In genomic region chr12:40198427-40198826, GRCm38 (mm10) we compare ENCODE assay signal across 13 mouse cellular contexts. TPM values are rescaled to one million over a fixed set of nuclear protein-coding genes. Genes with fewer than 3 reads are reported as not detected.
A peak's percentile ranks its signal among the peaks of the same experiment; 100 is the strongest.
DNase-seq lines count a peak whose midpoint lies in the region; ATAC-seq lines count a peak whose summit lies in the region.
"Had no signal": no experiment of that assay in that cellular context is flagged by ENCODE, and none has a peak within 500 bp of the region (broad histone marks: within the 10 kb centered on the region; RNA-seq: fewer than 3 reads in every experiment).

No protein-coding gene starts in this region.

- H3K4me2 ChIP-seq in heart, embryonic 16.5 days (ENCODE audit: low read depth, low read length), result peak overlapping the region; percentile 63
- no peak overlapping the region for H3K4me2 ChIP-seq in midbrain, embryonic 11.5 days
- H3K4me2 ChIP-seq: embryonic facial prominence, embryonic 13.5 days had no signal

- peak overlapping the region; percentile 59 for H3K4me3 ChIP-seq in heart, embryonic 16.5 days (ENCODE audit: low read length)
- no peak overlapping the region for H3K4me3 ChIP-seq in midbrain, embryonic 11.5 days (ENCODE audit: low read depth, low read length)
- H3K4me3 ChIP-seq: embryonic facial prominence, embryonic 13.5 days had no signal

- H3K9ac ChIP-seq in heart, embryonic 16.5 days (ENCODE audit: low read length), result peak overlapping the region; percentile 78
- no peak overlapping the region for H3K9ac ChIP-seq in midbrain, embryonic 11.5 days (ENCODE audit: low read length)
- H3K9ac ChIP-seq: embryonic facial prominence, embryonic 13.5 days had no signal

- WGBS in heart, embryonic 16.5 days, result 24% methylated on average over 9 of the region's 9 CpGs
- 89% methylated on average over 9 of the region's 9 CpGs for WGBS in midbrain, embryonic 11.5 days

- H3K27me3 ChIP-seq in heart, embryonic 16.5 days (ENCODE audit: control insufficient read depth, insufficient read depth, low read length), result no peaks in the 10 kb centered on the region
- no peaks in the 10 kb centered on the region for H3K27me3 ChIP-seq in midbrain, embryonic 11.5 days (ENCODE audit: control insufficient read depth, insufficient read depth, low read length)
- H3K27me3 ChIP-seq: embryonic facial prominence, embryonic 13.5 days had no signal

- no peaks in the 10 kb centered on the region for H3K9me3 ChIP-seq in heart, embryonic 16.5 days (replicated peaks; ENCODE audit: control insufficient read depth, low read length)
- no peaks in the 10 kb centered on the region for H3K9me3 ChIP-seq in midbrain, embryonic 11.5 days (ENCODE audit: control insufficient read depth, low read length)
- H3K9me3 ChIP-seq: embryonic facial prominence, embryonic 13.5 days had no signal

- peaks cover 17% of the 10 kb centered on the region; the same call in 1 of the 2 replicates for H3K36me3 ChIP-seq in heart, embryonic 16.5 days (ENCODE audit: control insufficient read depth, insufficient read depth)
- H3K36me3 ChIP-seq in midbrain, embryonic 11.5 days (ENCODE audit: control insufficient read depth, insufficient read depth, low read length), result peaks cover 5% of the 10 kb centered on the region; the same call in 1 of the 2 replicates

- DNase-seq in adrenal gland, postnatal 14 days, result peak; percentile 25
- no peak for DNase-seq in adrenal gland, adult 18-20 months (ENCODE audit: low spot score in 2 of 2)
- peak; percentile 27 to 69 for DNase-seq in gastrocnemius, adult 8-10 months (ENCODE audit: low spot score in 2 of 2)
- peak; percentile 65 to 81 for DNase-seq in thymus, adult 18-20 months
- DNase-seq in urinary bladder, postnatal 4 days (ENCODE audit: low spot score in 2 of 2), result no peak
- no peak for DNase-seq in midbrain, embryonic 11.5 days (ENCODE audit: low spot score, missing footprints)
- no peak for DNase-seq in liver
- DNase-seq: cerebellum, postnatal 10 days; kidney, adult 18-20 months had no signal

- peak overlapping the region; percentile 98 for H3K27ac ChIP-seq in heart, embryonic 16.5 days (ENCODE audit: low read length)
- no peak overlapping the region for H3K27ac ChIP-seq in midbrain, embryonic 11.5 days (ENCODE audit: low read depth, low read length)
- H3K27ac ChIP-seq: embryonic facial prominence, embryonic 13.5 days; stomach, postnatal 0 days had no signal

- ATAC-seq in heart, embryonic 16.5 days (replicated peaks; ENCODE audit: extremely low read depth, insufficient read depth, low FRiP score), result peak; percentile 65
- ATAC-seq in midbrain, embryonic 11.5 days (ENCODE audit: low FRiP score), result no peak

- H3K4me1 ChIP-seq in heart, embryonic 16.5 days (ENCODE audit: control insufficient read depth, insufficient read depth, low read length), result no peaks in the 10 kb centered on the region
- H3K4me1 ChIP-seq in midbrain, embryonic 11.5 days (ENCODE audit: control insufficient read depth, insufficient read depth, low read length), result no peaks in the 10 kb centered on the region
- H3K4me1 ChIP-seq: embryonic facial prominence, embryonic 13.5 days had no signal

RNA-seq across cellular contexts. Expression of gene Lsmem1, which starts 0.9 kb away (rescaled TPM):
- 0.26 TPM in 1 of 2 replicates, not detected in the other for total RNA-seq in adrenal gland, postnatal 14 days (2021)
- under 1 TPM in 1 of 2 experiments, not detected in 1; 0.13 TPM for total RNA-seq in adrenal gland, adult 18-20 months (2021)
- total RNA-seq in gastrocnemius, adult 8-10 months (2022), result 10 to 100 TPM; 64.2 to 78.9 (median 74.6) TPM
- 31.2 and 36.4 TPM in 2 replicates for polyA plus RNA-seq in heart, embryonic 16.5 days (2015; fragmentation: Nextera tagmentation; extraction: Ambion mirVana)
- not detected in 2 replicates for polyA plus RNA-seq in midbrain, embryonic 11.5 days (2014; fragmentation: Nextera tagmentation; extraction: Ambion mirVana)
- polyA plus RNA-seq: embryonic facial prominence, embryonic 13.5 days; limb, embryonic 11.5 days; stomach, postnatal 0 days had no signal

RNA-seq across cellular contexts. Expression of gene Ifrd1, which starts 49.9 kb away (rescaled TPM):
- 155 and 156 TPM in 2 replicates for total RNA-seq in adrenal gland, postnatal 14 days (2021)
- total RNA-seq in adrenal gland, adult 18-20 months (2021), result 100 to 1,000 TPM; 177 to 248 TPM
- total RNA-seq in gastrocnemius, adult 8-10 months (2022), result 100 to 1,000 TPM in 2 of 4 experiments, 10 to 100 TPM in 2; 93.1 to 126 (median 105) TPM
- polyA plus RNA-seq in heart, embryonic 16.5 days (2015; fragmentation: Nextera tagmentation; extraction: Ambion mirVana), result 88.7 and 91.9 TPM in 2 replicates
- polyA plus RNA-seq in midbrain, embryonic 11.5 days (2014; fragmentation: Nextera tagmentation; extraction: Ambion mirVana), result 198 and 210 TPM in 2 replicates

Comparison
In these comparisons a context has a peak if more than half of its experiments do, and no peak if none do; other contexts are left out.
1. DNase-seq: peak in adrenal gland, postnatal 14 days (single experiment), gastrocnemius, adult 8-10 months (2 of 2) and thymus, adult 18-20 months (2 of 2); none in adrenal gland, adult 18-20 months (0 of 2), urinary bladder, postnatal 4 days (0 of 2), midbrain, embryonic 11.5 days (single experiment) and liver (single experiment).
2. RNA of gene Lsmem1, which starts 0.9 kb away (total RNA-seq): 64.2 to 78.9 TPM in gastrocnemius, adult 8-10 months; 0.26 TPM in adrenal gland, postnatal 14 days and 0.13 TPM in adrenal gland, adult 18-20 months; every median in the first group is over 10 times any median in the second.